Mouse (Mus musculus) kidney, adult 8-10 months (tissue): ENCODE measurements around the gene Magi2.
"Not testable (repeated sequence)": the region's sequence is repeated elsewhere in the genome, so short reads cannot be mapped to it uniquely, and the experiment has no call there.

ENCODE experiments used
- DNase-seq, 2 experiments: peaks; one replicate each; pipeline ENCODE4 v3.0.0; 2022

Gene Magi2

DNA sequence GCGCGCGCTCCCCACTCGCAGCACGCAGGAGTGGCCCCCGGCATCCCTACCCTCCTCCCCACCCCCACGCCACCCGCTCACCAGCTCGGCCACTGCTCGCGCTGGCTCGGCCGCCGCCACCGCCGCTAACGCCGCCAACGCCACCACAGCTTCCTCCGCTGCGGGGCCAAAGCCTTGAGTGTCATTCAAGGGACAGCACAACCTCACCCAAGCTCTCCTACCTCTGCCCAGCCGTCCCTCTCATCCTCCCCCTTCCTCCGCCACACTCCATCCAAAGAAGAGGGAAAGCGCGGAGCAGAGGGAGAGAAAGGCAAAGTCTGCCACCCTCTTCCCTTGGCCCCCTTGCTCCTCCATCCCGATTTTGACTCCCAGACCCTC, at the start of gene Magi2:
Magi2 (plus strand) TSS at position 171 of the 378 bp plus-strand sequence.
- no peak for DNase-seq

DNA sequence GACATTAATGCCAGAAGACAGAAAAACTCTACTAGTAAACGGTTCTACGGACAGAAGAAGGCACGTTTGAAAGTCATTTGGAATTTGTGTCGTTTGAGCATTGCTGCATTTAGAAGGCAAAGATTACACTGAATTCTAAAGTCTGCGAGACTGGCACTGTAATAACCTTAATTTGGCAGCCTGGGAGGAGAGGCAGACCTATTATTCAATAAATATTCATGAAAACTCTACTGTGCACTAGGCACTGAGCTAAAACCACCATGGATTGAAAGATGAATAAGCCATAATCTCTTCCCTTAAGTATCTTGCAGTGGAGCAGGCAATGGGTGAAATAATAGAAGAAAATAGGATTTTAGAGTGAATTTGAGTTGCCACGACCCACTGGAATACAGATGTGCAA, 48.2 kb upstream of the Magi2 start:
- DNase-seq: no peak

DNA sequence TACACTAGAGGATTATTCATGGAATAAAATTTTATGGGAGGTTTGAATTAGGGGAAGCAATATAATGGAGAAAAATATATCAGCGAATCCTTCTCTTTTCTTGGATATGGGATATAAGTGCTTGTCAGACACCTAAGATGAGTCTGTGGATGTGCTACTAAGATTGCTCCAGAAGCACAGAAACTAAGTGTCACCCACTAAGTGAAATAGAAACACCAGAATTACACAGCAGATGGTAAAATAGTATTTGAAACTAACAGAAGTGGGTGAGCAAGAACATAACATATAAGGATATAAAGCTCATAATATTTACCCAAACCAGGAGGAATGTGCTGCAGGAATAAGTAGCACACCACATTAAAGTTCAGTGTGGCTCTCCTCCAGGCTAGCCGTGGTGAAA, 40.7 kb upstream of the Magi2 start:
- no peak for DNase-seq

DNA sequence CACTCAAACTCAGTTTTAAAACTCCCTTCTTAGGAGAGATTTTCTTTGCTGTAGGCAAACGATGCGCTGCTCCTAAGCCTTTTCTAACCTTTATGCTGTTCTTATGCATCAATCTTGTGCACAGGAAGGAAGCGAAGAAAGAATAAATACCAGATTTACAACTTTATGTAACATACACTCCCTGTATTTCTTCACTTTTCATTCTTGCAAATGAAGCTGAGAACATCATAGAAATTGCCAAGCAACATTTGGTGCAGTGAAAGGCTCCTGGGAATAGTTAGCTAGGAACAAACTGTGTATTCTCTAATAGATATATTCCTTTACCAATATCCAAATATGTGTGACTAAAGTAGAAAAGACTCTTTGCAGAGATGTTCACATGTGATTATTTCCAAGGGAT, 15.2 kb upstream of the Magi2 start:
- DNase-seq: no peak

DNA sequence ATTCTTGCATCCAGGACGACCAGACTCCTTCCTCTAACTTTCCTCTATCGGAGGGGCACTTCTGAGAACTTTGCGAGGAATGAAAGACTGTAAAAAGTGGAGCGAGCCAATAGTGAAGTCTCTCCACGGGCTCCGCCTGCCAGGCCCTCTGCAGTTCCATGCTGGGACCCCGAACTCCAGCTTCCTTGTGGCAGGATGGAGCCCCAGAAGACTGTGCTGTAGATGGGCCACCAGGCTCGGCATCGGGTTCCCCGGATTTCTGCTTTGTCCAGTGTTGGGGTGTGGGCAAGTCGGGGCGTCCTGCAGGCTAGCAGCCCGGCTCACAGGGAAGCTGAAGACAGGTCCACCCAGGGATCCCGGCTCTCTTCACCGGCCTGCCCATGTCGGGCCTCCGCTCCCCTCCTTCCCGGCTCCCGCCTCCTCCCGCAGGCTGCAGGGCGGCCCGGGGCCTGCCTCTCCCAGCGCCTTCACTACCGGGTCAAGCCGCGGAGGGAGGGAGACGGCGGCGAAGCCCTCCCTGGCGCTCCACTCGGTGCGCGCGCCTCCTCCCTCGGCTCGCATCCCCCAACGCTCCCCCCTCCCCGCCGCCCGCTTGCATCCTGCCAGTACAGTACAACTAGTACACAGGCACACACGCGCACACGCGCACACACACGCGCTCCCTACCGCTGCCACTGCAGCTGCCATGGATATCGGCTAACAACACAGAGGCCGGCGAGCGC, 531 bp upstream of the Magi2 start:
- peak; percentile 61 to 67 for DNase-seq

DNA sequence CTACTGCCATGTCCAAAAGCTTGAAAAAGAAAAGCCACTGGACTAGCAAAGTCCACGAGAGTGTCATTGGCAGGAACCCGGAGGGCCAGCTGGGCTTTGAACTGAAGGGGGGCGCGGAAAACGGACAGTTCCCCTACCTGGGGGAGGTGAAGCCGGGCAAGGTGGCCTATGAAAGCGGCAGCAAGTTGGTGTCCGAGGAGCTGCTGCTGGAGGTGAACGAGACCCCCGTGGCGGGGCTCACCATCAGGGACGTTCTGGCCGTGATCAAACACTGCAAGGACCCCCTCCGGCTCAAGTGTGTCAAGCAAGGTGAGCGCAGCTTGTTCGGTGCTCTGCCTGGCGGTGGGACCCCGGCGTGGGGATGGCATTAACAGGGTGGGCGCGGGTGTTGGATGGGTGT, 445 bp downstream of the Magi2 start:
- DNase-seq: peak in 1 of 2 experiments; percentile 11

DNA sequence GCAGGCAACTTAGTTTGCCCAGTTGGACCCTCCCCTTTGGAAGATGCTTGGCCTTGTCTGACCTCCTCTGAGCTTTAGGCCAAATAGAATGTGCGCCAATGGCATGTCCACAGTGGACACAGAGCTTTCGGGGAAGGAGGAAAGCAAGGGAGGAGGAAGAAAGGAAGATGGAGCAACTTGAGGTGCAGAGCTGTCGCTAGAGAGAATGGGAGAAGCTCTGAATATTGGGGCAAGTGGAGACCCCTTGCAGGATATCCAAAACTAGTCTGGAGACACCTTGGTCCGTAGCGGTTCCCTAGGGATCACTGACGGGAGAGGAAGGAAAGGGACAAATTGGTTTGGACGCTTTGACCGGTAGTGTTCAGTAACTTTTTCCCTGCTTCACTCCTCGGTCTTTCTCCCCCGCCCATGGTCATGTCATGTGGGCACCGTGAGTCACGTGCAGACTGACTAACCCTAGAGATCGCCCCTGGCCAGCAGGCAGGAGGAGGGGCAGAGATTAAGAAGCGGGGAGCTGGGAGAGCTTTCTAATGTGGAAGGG, 1.0 kb downstream of the Magi2 start:
- peak; percentile 69 to 78 for DNase-seq

DNA sequence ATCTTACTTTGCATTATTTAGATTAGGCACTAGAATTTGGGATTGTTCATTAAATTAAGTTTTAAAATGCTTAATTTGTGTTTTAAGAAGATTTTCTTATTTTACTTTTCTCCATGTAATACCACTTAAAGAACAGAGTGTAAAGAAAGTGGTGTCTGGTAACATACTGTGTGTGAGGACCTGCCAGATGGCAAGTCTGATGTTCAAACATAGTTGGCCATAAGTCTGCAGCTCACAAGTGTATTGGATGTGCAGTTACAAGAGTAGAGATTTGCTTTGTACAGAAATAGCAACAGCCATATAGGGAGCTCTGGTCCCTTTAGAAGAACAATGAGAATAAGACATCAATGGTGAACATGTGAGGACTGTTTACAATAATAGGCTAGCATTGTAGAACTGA, 15.0 kb downstream of the Magi2 start:
- DNase-seq: no peak

DNA sequence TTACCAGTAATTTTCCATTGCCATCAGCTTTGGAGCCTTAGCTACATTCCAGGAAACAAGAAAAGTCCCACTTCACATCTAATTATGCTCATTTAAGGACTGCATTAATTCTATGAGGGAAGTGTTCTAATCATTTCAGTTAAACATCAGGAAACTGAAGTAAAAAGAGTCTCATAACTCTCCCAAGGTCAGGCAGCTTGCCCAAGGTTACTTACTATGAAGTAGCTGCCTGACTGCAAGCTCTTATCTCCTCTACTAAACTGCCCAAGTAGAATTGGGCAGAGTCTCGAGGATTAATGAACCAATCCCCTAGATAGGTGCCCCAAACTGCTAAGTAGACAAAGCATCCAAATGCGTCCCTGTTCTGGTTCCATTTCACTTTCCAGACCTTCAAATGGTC, 19.6 kb downstream of the Magi2 start:
- no peak for DNase-seq

DNA sequence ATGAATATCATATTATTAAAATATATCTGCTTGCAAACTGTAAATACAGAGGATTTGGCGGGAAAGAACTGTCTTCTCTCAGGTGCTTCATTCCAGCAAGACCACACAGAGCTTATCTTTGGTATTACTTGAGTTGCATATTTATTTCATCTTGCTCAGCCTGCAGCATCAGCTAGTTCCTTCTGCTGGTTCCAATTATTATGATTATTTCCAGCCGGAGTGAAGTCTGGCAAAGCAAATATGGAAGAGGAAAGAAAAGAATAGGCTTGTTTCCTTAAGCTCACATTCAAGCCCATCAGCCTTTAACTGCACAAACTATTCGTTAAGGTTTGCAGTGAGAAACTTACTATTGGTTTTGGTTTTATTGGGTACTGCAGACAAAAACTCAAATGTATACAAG, 20.4 kb downstream of the Magi2 start:
- DNase-seq: no peak

DNA sequence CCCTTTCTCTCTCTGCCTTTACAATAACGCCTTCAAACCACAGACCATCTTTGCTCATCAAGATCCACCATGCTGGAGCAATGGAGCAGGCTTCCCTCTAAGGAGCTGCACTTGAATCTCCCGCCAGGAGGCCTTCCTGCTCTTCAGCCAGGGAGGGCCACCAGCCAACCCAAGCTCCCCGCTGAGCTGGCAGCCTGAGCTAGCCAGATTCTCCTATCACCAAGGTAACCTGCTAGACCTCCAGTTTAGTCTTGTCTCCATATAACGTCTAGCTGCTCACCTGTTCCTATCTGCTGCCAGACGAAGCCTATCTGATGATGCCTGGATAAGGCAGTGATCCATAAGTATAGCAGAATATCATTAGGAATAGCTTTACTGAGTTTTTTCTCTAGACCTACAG, 36.0 kb downstream of the Magi2 start:
- DNase-seq: no peak

DNA sequence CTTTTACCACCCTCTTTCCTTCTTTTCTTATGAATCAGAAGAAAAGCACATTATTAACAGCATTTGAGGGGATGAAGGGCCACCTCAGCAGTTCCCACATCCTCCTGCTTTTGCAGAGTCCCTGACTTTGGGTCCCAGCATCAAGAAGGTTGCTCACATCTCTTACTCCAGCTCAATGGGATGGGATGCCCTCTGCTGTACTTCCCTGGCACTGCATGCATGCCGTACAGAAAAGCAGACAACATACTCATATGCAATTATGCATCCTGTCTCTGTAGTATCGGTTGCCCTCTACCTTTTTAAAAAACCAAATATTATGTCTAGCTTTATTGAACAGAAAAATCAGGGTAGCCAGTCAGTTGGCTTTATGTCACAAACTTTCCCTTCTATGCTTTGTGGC, 37.8 kb downstream of the Magi2 start:
- DNase-seq: peak in 1 of 2 experiments; percentile 31

DNA sequence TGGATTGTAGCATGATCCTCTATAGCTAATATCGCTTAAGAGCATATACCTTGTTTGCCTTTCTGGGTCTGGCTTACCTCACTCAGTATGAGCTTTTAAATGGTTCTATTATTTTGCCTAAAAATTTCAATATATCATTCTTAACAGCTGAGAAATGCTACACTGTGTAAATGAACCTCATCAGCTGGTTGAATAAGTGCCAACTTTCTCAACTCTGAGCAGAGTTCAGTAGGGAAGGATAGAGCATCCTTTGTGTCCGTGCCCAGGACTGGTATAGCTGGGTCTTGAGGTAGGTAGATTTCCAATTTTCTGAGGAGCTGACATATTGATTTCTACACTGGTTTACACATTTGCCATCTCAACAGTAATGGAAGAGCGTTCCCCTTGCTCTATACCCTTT, 65.7 kb downstream of the Magi2 start:
- DNase-seq: no peak

DNA sequence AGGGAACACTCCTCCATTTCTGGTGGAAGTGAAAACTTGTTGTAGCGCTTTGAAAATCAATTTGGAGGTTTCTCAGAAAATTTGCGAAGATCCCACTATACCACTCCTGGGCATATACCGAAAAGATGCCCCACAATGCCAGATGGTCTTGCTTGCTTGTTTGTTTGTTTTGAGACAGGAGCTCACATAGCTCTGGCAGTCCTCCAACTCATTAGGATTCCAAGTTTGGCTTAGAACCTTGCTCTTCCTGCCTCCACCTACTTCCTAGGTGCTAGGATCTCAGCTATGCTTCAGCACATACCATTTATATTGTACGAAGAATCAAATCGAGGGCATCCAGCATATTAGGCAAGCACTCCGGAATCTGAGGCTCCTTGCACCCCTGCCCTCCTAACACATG, 79.8 kb downstream of the Magi2 start:
- DNase-seq: no peak

DNA sequence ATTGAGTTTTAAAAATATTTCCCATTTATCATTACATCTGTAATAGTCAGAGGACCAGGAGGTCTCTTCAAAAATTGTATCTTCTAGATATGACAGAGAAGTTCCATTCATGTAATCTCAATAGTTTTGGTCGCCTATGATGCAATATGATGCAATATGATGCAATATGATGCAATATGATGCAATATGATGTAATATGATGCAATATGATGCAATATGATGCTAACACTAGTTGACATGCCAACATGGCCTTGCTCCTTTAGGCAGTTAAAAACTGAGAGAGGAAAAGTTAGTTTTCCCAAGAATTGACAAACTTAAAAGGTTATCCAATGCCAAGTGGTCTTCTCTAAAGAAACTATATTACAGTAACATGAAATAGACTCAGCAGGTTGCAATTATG, 83.0 kb downstream of the Magi2 start:
- DNase-seq: no peak

DNA sequence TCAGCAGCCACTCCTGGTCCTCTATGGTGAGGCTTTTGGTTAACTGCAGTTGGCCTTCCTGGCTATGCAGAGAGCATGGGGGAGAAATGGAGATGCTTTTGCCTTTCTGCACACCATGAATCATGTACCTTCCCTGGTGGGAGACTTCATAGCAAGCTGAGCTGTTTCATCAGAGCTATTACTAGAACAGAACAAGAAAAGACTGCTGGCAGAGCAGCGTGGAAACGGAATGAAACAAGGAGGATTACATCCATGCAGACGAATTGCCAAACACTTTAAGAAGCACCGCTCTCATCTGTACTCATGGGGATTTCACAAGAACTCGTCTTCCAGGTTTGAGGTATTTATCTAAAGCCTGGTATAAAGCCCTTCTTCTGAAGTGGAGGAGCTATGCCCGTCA, 95.7 kb downstream of the Magi2 start:
- no peak for DNase-seq

DNA sequence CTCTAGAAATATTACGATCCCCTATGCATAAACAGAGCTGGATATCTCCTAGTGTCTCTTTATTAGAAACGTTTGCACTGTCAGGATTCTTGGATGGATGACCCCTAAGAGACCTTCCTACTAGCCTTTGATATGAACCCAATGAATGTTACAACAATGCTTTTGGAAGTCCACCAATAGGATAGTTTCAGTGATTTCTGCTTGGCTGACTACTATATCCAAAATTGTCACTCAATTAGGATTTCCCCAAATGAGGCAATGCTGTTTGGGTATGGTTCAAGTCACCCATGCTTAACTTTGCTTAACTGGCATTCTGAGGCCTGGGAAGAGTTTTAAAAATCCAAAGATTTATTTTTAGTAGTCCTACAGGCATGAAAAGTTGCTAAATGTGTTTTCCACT, 110.7 kb downstream of the Magi2 start:
- no peak for DNase-seq

DNA sequence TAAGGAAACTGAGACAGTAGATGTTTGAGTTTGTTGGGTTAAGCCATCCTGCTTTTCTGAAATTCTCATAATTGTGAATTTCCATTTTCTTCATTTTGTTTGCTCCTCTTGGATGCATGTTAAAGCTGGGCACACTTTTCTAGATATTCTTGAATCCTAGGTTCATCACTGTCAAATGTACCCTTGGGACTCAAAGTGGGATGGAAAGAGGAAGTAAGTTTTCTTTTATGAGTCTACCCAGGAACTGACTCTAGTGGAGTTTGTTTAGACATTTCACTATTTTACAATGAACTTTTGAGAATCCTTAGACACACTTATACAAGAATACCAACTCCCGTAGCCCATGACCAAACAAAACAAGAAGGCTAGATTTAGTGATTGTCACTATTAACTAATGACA, 141.3 kb downstream of the Magi2 start:
- no peak for DNase-seq

DNA sequence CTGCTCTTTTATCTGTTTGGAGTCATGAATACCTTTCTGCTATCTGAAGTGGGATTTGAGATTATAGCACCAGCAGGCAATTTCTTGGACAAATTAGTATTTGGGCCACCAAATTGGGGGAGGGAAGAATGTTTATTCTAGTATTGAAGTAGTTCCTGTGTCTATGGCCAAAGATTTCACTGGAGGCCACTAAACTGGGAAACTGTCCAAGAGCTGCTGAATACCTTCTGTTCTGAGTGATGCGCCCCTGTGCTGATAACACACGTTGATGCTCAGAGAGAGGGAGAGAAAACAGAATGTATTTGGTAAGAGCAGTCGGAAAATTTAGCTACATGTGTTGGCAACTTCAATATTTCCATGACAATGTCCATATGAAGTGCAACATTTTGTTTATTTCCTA, 169.0 kb downstream of the Magi2 start:
- DNase-seq: no peak

DNA sequence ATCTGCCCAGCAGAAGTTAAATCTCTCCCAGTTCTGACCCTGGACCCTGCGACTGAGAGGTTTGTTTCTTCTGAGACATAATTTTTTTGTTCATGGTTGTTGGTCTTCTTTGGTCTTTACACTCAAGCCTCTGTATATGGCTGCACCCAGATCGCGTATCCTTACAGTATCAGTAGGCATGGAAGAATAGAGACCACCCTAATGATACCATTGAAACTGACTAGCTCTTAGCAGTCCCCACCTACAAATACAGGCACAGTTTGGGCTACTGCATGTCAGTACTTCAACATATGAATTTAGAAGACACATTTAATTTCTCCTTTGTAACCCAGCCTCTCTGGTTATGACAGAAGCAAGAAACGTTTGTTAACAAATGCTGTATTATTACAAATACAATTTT, 173.5 kb downstream of the Magi2 start:
- no peak for DNase-seq

DNA sequence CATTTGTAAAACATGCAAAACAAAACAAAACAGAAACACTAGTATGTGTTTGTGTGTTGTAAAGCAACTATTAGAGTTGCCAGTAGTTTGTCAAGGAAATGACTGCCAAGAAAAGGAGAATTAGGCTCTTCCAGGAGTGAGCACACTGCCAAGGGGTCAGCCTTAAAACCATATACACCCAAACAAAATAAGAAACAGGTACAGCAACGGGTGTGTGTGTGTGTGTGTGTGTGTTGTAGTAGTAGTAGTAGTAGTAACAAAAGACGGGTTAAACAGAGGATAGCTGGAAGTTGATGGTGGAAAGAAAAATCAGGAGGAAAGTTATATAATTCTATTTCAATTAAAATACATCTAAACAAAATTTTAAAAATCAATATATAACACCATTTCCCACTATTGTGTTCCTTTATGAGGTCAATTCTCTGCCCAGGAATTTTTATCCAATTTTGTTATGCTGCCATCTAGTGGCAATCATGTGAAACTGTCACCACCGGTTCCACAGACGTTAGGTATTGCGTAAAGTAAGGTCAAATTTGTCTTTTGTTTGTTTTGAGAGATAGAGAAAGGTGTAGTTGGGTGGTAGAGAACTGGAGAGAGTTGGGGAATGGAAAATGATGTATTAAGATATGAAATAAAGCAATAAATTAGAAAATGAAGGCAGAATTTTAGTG, 174.0 kb downstream of the Magi2 start:
- DNase-seq: no peak

DNA sequence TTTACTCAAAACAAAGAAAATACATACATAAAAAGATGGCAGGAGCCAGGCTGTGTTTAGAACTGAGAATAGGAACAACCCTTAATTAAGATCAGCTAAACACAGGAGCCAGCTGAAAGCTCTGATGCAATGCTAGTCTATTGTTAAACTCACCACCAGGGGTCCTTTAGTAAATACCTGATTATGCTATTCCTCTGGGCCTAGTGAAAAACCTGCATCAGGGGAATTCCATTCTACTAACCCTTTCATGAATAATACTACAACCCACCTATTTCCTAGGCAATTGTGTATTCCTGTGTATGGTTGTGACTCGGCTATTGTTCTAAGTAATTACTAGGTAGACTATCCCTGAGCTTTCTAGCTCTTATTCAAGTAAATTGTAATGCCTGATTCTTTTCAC, 177.4 kb downstream of the Magi2 start:
- DNase-seq: not testable (repeated sequence)

DNA sequence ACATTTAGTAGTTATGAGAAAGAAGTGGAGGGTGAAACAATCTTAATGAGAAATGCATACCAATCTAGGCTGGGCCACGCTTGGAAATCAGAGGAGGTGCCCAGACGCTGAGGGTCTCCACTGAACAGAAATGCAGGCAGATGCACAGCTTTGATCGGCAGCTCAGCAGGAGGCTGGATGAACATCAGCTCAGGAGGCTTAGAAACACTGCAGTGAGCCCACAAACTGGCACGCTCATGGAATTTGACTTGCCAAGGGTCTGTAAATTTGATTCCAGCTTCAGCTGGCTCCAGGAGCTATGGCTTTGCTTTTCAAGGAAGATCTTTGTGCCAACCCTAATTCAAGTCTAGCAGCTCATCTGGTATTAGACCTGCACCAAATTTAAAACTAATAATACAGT, 187.7 kb downstream of the Magi2 start:
- DNase-seq: no peak

DNA sequence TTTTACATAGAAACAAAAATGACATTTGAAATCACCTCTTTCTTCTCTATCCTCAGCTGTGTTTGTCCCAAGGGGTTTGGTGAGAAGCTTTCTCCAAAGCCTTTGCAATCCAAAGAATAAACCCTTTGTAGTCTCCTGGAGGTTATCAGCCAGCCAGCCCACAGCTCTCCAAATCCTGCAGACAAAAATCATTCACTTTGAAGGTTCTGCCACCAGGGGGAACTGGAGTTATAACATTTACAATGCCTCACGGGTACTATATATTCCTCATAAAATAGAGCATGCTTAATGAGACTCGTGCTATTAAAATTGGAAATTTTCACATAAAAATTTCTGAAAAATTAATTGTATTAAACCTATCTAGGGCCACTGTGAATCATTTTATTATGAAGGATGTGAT, 202.5 kb downstream of the Magi2 start:
- DNase-seq: peak; percentile 2 to 3

DNA sequence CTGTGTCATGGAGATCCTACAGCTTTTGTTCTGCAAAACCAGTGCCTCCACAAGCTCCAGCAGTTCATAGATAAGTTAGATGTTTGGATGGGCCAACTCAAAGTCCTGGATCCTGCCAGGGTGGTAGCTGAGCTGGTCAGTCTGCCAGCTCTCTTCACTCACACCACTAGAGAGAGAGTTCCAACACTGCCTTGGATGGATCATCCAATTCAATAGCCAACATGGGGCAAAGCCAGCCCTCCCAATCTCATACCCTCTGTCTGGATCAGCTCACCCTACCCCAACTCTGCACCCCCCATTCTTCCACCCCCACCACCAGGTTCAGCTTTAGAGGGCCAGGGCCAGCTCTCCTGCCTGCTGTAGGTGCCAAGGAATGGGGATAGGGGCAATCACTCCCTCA, 235.7 kb downstream of the Magi2 start:
- no peak for DNase-seq
